Mouse (Mus musculus): ENCODE measurements around the gene Dok3.

The Dok3 gene

GRCm38 (mm10) chr13:55540933-55541332, 11.8 kb upstream of the Dok3 start:
- DNase-seq (ENCODE audit: low read depth) = no peak

GRCm38 (mm10) chr13:55536194-55537175, 7.4 kb upstream of the Dok3 start, which contains the start of gene Ddx41:
TSS of gene Ddx41 (minus strand) at chr13:55536658.
- DNase-seq (ENCODE audit: low read depth) = peak; percentile 99

- no peak for DNase-seq (ENCODE audit: low read depth)
Observed at GRCm38 (mm10) chr13:55535796-55536193, 6.7 kb upstream of the Dok3 start.

GRCm38 (mm10) chr13:55535191-55535590, 6.1 kb upstream of the Dok3 start:
- DNase-seq (ENCODE audit: low read depth) = no peak

GRCm38 (mm10) chr13:55527834-55528772, 993 bp downstream of the Dok3 start:
- no peak for DNase-seq (ENCODE audit: low read depth)

- DNase-seq (ENCODE audit: low read depth) = no peak
Observed at GRCm38 (mm10) chr13:55527212-55527611, 1.9 kb downstream of the Dok3 start.

GRCm38 (mm10) chr13:55525733-55526553, 3.2 kb downstream of the Dok3 start:
- no peak for DNase-seq (ENCODE audit: low read depth)

- DNase-seq (ENCODE audit: low read depth) = no peak
Observed at GRCm38 (mm10) chr13:55523951-55524600, 5.0 kb downstream of the Dok3 start.

GRCm38 (mm10) chr13:55523278-55523677, 5.8 kb downstream of the Dok3 start:
- DNase-seq (ENCODE audit: low read depth) = no peak

- no peak for DNase-seq (ENCODE audit: low read depth)
Observed at GRCm38 (mm10) chr13:55522730-55523129, 6.4 kb downstream of the Dok3 start.

GRCm38 (mm10) chr13:55519606-55520005, 9.5 kb downstream of the Dok3 start:
- DNase-seq (ENCODE audit: low read depth) = no peak

- DNase-seq (ENCODE audit: low read depth) = peak; percentile 91
Observed at GRCm38 (mm10) chr13:55516955-55517354, 12.1 kb downstream of the Dok3 start.

GRCm38 (mm10) chr13:55513828-55514227, 15.3 kb downstream of the Dok3 start:
- no peak for DNase-seq (ENCODE audit: low read depth)

GRCm38 (mm10) chr13:55513111-55513748, 15.9 kb downstream of the Dok3 start, which contains the start of gene Pdlim7:
TSS of gene Pdlim7 (minus strand) at chr13:55513676.
- DNase-seq (ENCODE audit: low read depth) = peak; percentile 91

GRCm38 (mm10) chr13:55512379-55513031, 16.6 kb downstream of the Dok3 start:
- peak; percentile 81 for DNase-seq (ENCODE audit: low read depth)

GRCm38 (mm10) chr13:55511492-55511861, 17.6 kb downstream of the Dok3 start:
- DNase-seq (ENCODE audit: low read depth) = peak; percentile 51

GRCm38 (mm10) chr13:55510668-55511491, 18.2 kb downstream of the Dok3 start:
- DNase-seq (ENCODE audit: low read depth) = peak; percentile 96

- DNase-seq (ENCODE audit: low read depth) = no peak
Observed at GRCm38 (mm10) chr13:55510332-55510667, 18.8 kb downstream of the Dok3 start.

- no peak for DNase-seq (ENCODE audit: low read depth)
Observed at GRCm38 (mm10) chr13:55508531-55508930, 20.6 kb downstream of the Dok3 start.

Measured in NIH3T3 (cell line).